Mouse (Mus musculus) heart, adult 2 months (tissue): Measurements from ENCODE around the gene Rbm31y. TPM values are rescaled to one million over a fixed set of nuclear protein-coding genes. Genes with fewer than 3 reads are reported as not detected.
"Not testable (repeated sequence)": the region's sequence is repeated elsewhere in the genome, so short reads cannot be mapped to it uniquely, and the experiment has no call there.

Experiments
- DNase-seq, 2 experiments: peaks; one replicate each; pipeline ENCODE4 v3.0.0; 2021
- H3K27ac ChIP-seq: fragments of 200-600 bp; 2 replicates; pipeline ENCODE4 v1.8.1; 2022
- H3K27me3 ChIP-seq: fragments of 200-500 bp; 2 replicates; pipeline ENCODE4 v1.6.1; 2012; ENCODE audit warnings: mild to moderate bottlenecking, low read length, inconsistent platforms, mixed read lengths; ENCODE audit not compliant: control insufficient read depth, insufficient read depth
- H3K36me3 ChIP-seq: fragments of 200-500 bp; 2 replicates; pipeline ENCODE4 v1.6.1; 2012; ENCODE audit warnings: low read length, inconsistent platforms; ENCODE audit not compliant: control insufficient read depth, insufficient read depth
- H3K4me1 ChIP-seq: fragments of 200-500 bp; 2 replicates; pipeline ENCODE4 v1.6.1; 2011; ENCODE audit warnings: low read length; ENCODE audit not compliant: control insufficient read depth, insufficient read depth
- H3K4me3 ChIP-seq: fragments of 200-600 bp; 2 replicates; pipeline ENCODE4 v1.8.1; 2022
- H3K79me2 ChIP-seq: fragments of 200-500 bp; replicated peaks from 2 replicates; pipeline ENCODE4 v1.6.1; 2012; ENCODE audit warnings: mild to moderate bottlenecking, inconsistent platforms, low read length, moderate library complexity, mixed read lengths; ENCODE audit not compliant: control insufficient read depth, insufficient read depth
- H3K9ac ChIP-seq: fragments of 200-500 bp; 2 replicates; pipeline ENCODE4 v1.6.1; 2012; ENCODE audit warnings: low read depth, mild to moderate bottlenecking, control low read depth, inconsistent platforms, low read length, mixed read lengths
- WGBS: fragments of 180-500 bp; shearing (Covaris S2); methylation state at CpG from one replicate; pipeline ENCODE4 v1.1.7; 2018; 5-methylcytosine and 5-hydroxymethylcytosine counted together
- intact Hi-C: fragments of 180-260 bp; cut with DNase I; formaldehyde crosslinking; loops from one replicate; pipeline ENCODE4 v1.15.1; 2025
- long read RNA-seq: library from polyadenylated mRNA; stranded (forward); transcript quantifications from one replicate; pipeline ENCODE4 v2.0.0, GENCODE M21; 2021
- polyA plus RNA-seq: library from polyadenylated mRNA; depleted of rRNA; stranded (reverse); fragments of >200 nt; gene quantifications from 2 replicates; pipeline ENCODE4 v1.2.3, GENCODE M21; 2012; rRNA removed
- total RNA-seq, 2 experiments: library from RNA; stranded (reverse); gene quantifications; 2 replicates each; pipeline ENCODE4 v1.2.3; 2021

Rbm31y gene
- total RNA-seq (not detected), polyA plus RNA-seq (not detected in 2 replicates)
- long read RNA-seq = 0 reads

DNA sequence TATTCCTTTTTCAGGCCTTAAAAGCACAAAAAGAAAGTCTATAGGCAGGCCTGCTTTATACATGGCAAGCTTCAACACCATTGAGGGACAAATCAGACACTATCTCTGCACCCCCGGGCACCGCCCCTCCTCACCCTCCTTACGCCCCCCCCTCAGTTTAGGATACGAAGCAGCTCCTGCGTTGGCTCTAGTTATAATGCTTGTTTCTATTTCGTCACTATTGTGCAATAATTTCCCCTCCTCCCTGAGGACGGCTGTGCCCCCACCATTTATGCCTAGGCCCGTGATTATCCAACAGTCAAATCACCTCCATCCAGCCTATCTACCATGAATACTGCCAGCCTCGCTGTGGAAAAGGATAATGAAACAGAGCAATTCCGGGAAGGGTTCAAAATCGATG lies at the start of gene Rbm31y:
Gene Rbm31y, plus strand, starts transcription at position 301 of the 400 bp plus-strand sequence.
- WGBS = no CpG with 5 or more reads among the region's 11 CpGs
- not testable (repeated sequence) for DNase-seq

More for the DNA sequence above, at the start of gene Rbm31y:
- H3K4me3 ChIP-seq, intact Hi-C loops, H3K27ac ChIP-seq, H3K27me3 ChIP-seq, H3K9ac ChIP-seq, H3K79me2 ChIP-seq, H3K4me1 ChIP-seq, H3K36me3 ChIP-seq: not testable (repeated sequence)
